Mouse (Mus musculus) forebrain, postnatal 0 days (tissue): ENCODE measurements at regions not wholly inside any gene's neighbourhood (a gene's known extent, or its start where the extent isn't known, plus 50 kb on each side); places are given as distances from the start of the nearest gene placed in this dataset.

Experiments used
- ATAC-seq: fragments of 200-750 bp; cut with Nextera tagmentation; 2 replicates; pipeline ENCODE4 v1.8.0; 2017; ENCODE audit warnings: mild to moderate bottlenecking, moderate library complexity
- DNase-seq: peaks from one replicate; pipeline ENCODE4 v3.0.0-alpha.2; 2015
- H3K27ac ChIP-seq: fragments of 300-500 bp; sonication (generic); 2 replicates; pipeline ENCODE4 v1.5.1; 2014; ENCODE audit warnings: low read depth, mild to moderate bottlenecking, antibody characterized with exemption, low read length, moderate library complexity, mixed read lengths
- H3K27me3 ChIP-seq: fragments of 300-500 bp; sonication (generic); 2 replicates; pipeline ENCODE4 v1.6.1; 2014; ENCODE audit warnings: mild to moderate bottlenecking, low read length, mixed read lengths; ENCODE audit not compliant: insufficient read depth
- H3K36me3 ChIP-seq: fragments of 300-500 bp; sonication (generic); 2 replicates; pipeline ENCODE4 v1.6.1; 2014; ENCODE audit warnings: mild to moderate bottlenecking, moderate library complexity; ENCODE audit not compliant: insufficient read depth
- H3K4me1 ChIP-seq: fragments of 300-500 bp; sonication (generic); 2 replicates; pipeline ENCODE4 v1.6.1; 2014; ENCODE audit warnings: antibody characterized with exemption; ENCODE audit not compliant: insufficient read depth
- H3K4me2 ChIP-seq: fragments of 300-500 bp; sonication (generic); 2 replicates; pipeline ENCODE4 v1.6.1; 2014; ENCODE audit warnings: low read depth, mild to moderate bottlenecking, moderate library complexity
- H3K4me3 ChIP-seq: fragments of 300-500 bp; sonication (generic); 2 replicates; pipeline ENCODE4 v1.5.1; 2014; ENCODE audit warnings: low read depth, low read length, mixed read lengths
- H3K9ac ChIP-seq: fragments of 300-500 bp; sonication (generic); 2 replicates; pipeline ENCODE4 v1.6.1; 2014; ENCODE audit warnings: mild to moderate bottlenecking
- H3K9me3 ChIP-seq: fragments of 300-500 bp; sonication (generic); 2 replicates; pipeline ENCODE4 v1.6.1; 2016; ENCODE audit warnings: low read length
- CTCF ChIP-seq: sonication (generic); IDR thresholded peaks from 2 replicates; pipeline ENCODE4 v1.5.1; 2016; ENCODE audit warnings: antibody characterized with exemption, control low read depth, low read depth
- WGBS: fragments of 180-500 bp; shearing (Covaris S2); extraction: QIAGEN DNeasy Blood & Tissue Kit; methylation state at CpG from one replicate; pipeline ENCODE4 v1.1.7; 2014; 5-methylcytosine and 5-hydroxymethylcytosine counted together

- Histone ChIP-seq H3K27me3 (no peaks in the 10 kb centered on the region), H3K27ac (no peak overlapping the region), H3K4me2 (no peak overlapping the region), H3K36me3 (no peaks in the 10 kb centered on the region), H3K4me1 (no peaks in the 10 kb centered on the region; the same call in 1 of the 2 replicates), H3K9me3 (no peaks in the 10 kb centered on the region), H3K9ac (no peak overlapping the region), H3K4me3 (no peak overlapping the region)
- ATAC-seq (no peak), DNase-seq (no peak)
- TF ChIP-seq CTCF: no peak
- WGBS: 88% methylated on average over 3 of the region's 3 CpGs
These were observed 224.2 kb downstream of the Pmp22 start for GRCm38 (mm10) chr11:63352990-63353389.

- no peaks in the 10 kb centered on the region for H3K9me3 ChIP-seq
- no peak overlapping the region for H3K9ac ChIP-seq
- no peak overlapping the region for H3K27ac ChIP-seq
- no peak for DNase-seq
- no peaks in the 10 kb centered on the region; the same call in 1 of the 2 replicates for H3K4me1 ChIP-seq
- no peaks in the 10 kb centered on the region for H3K36me3 ChIP-seq
- H3K27me3 ChIP-seq: no peaks in the 10 kb centered on the region
- WGBS: 93% methylated on average over 8 of the region's 8 CpGs
- no peak for ATAC-seq
- no peak for TF ChIP-seq CTCF
- H3K4me2 ChIP-seq: no peak overlapping the region
- no peak overlapping the region for H3K4me3 ChIP-seq
These were observed 224.9 kb downstream of the Pmp22 start for GRCm38 (mm10) chr11:63353671-63354070.

DNA sequence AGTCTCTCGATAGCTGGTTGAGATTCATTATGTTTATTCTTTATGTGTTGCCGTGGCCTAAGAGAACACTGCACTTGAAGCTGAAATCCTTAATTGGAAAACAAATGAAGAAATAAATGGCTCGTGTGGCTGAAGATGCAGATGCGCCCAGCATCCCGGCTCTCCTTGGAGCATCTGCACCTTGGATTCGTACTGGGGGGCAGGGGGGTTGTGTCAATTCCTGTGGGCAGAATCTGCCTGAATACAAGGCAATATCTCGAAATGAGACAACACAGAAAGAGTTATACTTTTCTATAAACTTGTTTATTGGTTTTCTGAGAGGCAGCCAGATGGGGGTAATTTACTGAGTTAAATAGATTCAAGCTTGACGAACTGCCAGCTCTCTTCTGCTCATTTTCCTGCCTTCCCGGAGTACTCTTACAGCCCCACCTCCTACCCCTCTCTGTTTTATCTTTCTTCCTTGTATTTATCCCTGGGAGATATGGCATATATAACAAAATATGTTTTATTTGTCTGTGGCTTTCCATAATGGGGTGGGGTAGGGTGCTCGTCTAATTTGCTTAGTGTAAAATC, 229.1 kb downstream of the Pmp22 start:
- H3K4me2 ChIP-seq: no peak overlapping the region
- 41% methylated on average over 10 of the region's 10 CpGs for WGBS
- H3K27me3 ChIP-seq: no peaks in the 10 kb centered on the region
- ATAC-seq: no peak
- H3K27ac ChIP-seq: no peak overlapping the region
- H3K9ac ChIP-seq: no peak overlapping the region
- no peaks in the 10 kb centered on the region for H3K36me3 ChIP-seq
- H3K9me3 ChIP-seq: no peaks in the 10 kb centered on the region
- TF ChIP-seq CTCF: no peak
- H3K4me3 ChIP-seq: no peak overlapping the region
- peak; percentile 44 for DNase-seq
- H3K4me1 ChIP-seq: no peaks in the 10 kb centered on the region

GRCm38 (mm10) chr11:63367756-63368265, 239.0 kb downstream of the Pmp22 start:
- Histone ChIP-seq H3K27ac (no peak overlapping the region), H3K9ac (no peak overlapping the region), H3K4me1 (no peaks in the 10 kb centered on the region), H3K36me3 (no peaks in the 10 kb centered on the region), H3K4me2 (no peak overlapping the region), H3K4me3 (no peak overlapping the region), H3K9me3 (no peaks in the 10 kb centered on the region), H3K27me3 (no peaks in the 10 kb centered on the region)
- TF ChIP-seq CTCF: no peak
- no peak for DNase-seq
- 81% methylated on average over 6 of the region's 6 CpGs for WGBS
- ATAC-seq: no peak

- H3K27me3 ChIP-seq: no peaks in the 10 kb centered on the region
- ATAC-seq: no peak
- TF ChIP-seq CTCF: no peak
- no peaks in the 10 kb centered on the region for H3K4me1 ChIP-seq
- H3K36me3 ChIP-seq: no peaks in the 10 kb centered on the region
- no peak overlapping the region for H3K4me2 ChIP-seq
- H3K9ac ChIP-seq: no peak overlapping the region
- no peak overlapping the region for H3K4me3 ChIP-seq
- no peak overlapping the region for H3K27ac ChIP-seq
- no peak for DNase-seq
- WGBS: 90% methylated on average over 2 of the region's 2 CpGs
- H3K9me3 ChIP-seq: no peaks in the 10 kb centered on the region
These were observed 240.7 kb downstream of the Pmp22 start for GRCm38 (mm10) chr11:63369475-63369874.

DNA sequence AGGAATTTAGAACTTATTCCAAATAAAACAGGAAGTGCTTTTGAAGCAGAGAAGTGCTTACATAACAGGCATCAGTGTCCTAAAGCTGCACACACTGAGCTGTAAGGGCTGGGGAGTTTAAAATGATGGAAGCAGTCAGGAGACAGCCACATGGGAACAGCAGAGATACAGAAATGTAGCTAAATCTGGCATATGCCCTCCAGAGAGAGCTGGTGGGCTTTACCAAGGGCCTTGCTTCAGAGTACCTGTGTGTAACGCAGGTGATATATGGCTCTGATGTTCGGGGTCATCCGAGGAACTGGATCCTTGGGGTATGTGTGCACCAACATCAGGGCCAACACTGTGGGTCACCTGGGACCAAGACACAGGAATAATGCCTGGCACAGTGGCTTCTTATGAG, 247.5 kb downstream of the Pmp22 start:
- H3K4me2 ChIP-seq: no peak overlapping the region
- no peaks in the 10 kb centered on the region for H3K9me3 ChIP-seq
- no peak for ATAC-seq
- TF ChIP-seq CTCF: no peak
- H3K36me3 ChIP-seq: no peaks in the 10 kb centered on the region
- 97% methylated on average over 3 of the region's 3 CpGs for WGBS
- H3K4me3 ChIP-seq: no peak overlapping the region
- no peaks in the 10 kb centered on the region for H3K27me3 ChIP-seq
- no peak overlapping the region for H3K27ac ChIP-seq
- H3K4me1 ChIP-seq: no peaks in the 10 kb centered on the region
- no peak for DNase-seq
- no peak overlapping the region for H3K9ac ChIP-seq

GRCm38 (mm10) chr11:63376991-63377390, 248.2 kb downstream of the Pmp22 start:
- ATAC-seq (no peak), DNase-seq (no peak)
- Histone ChIP-seq H3K9ac (no peak overlapping the region), H3K36me3 (no peaks in the 10 kb centered on the region), H3K27ac (no peak overlapping the region), H3K4me1 (no peaks in the 10 kb centered on the region), H3K4me3 (no peak overlapping the region), H3K4me2 (no peak overlapping the region), H3K27me3 (no peaks in the 10 kb centered on the region), H3K9me3 (no peaks in the 10 kb centered on the region)
- no peak for TF ChIP-seq CTCF
- 63% methylated on average over 10 of the region's 10 CpGs for WGBS
